Mouse (Mus musculus): ENCODE data around the gene Adgrl3. TPM values are rescaled to one million over a fixed set of nuclear protein-coding genes. Genes with fewer than 3 reads are reported as not detected.
A peak's percentile ranks its signal among the peaks of the same experiment; 100 is the strongest.

Gene Adgrl3
- total RNA-seq, 2 experiments from 2014 or later = 26.5 to 28.9 TPM

DNA sequence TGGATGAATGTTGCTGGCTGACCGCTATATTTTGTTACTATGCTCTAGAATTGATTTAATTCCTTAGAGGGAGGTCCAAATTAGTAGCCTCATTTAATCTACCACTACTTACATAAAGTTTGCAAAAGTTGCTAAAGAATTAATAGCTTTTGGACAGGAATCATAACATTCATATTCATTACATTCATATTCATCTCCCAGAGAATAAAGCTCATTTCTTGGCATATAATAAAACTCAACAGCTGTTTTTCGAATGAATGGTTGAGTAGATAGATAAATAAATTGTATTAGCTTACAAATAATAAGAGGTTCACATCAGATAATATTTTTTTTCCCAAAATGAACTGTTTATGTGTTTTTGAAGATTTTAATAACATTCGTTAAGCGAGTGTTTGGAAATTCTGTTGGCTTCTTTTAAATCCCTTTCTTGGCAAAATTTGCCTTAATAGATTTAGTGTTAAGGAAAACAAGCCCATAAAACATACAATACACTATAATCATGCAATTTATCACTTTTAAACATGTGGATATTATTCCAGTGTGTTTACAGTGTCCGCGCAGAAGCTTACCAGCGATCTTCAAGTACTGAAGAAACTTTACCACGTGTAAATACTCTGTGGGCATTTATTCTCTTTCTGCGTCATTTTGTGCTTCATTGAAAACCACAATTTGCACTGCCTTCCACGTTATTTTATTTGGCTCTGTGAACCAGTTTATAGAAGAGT, 350.4 kb downstream of the Adgrl3 start:
- no peak for DNase-seq (ENCODE audit: low spot score in 2 of 2)

DNA sequence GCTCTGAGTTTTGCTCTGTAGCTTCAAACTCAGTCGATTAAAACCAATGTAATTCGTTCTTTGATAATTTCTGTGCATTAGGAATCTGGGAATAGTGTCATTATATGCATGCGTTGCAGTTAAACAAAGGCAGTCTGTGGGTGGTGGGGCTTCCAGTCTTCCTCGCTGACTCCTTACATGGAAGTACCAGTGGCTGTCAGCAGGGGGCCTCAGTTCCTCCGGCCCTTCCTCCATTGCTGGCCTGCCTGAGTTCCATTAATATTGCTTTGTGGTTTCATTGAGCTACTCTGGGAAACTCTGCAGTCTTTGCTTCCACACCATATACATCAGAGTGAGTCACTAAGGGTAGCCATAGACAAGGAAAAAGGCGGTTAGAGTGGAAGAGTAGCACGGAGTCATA, 356.1 kb downstream of the Adgrl3 start:
- no peak for DNase-seq (ENCODE audit: low spot score in 2 of 2)

DNA sequence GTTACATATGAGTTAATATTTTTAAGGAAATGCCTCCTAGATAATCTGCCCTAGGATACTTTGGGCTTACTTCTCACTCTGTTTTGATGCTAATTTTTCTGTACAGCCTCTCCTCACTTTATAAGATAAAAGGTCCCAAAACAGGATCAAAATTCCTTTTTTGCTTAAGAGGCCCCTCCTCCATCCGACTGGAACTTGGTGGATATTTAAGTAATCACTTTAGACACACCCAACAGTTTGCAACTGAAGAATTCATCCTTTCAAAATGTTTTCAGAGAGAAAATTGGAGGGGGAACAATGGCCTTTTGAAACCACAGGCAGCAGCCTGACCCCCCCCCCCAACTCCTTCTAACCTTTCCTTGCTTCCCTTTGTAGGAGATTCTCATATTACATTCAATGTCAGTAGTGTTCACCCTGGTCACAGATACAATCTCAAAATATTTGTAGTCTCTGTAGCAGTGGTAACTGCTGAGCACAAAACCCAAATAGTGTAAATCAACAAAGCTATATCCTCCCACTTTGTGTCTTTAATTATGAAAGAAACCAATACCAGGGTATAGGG, 385.7 kb downstream of the Adgrl3 start:
- no peak for DNase-seq (ENCODE audit: low spot score in 2 of 2)

DNA sequence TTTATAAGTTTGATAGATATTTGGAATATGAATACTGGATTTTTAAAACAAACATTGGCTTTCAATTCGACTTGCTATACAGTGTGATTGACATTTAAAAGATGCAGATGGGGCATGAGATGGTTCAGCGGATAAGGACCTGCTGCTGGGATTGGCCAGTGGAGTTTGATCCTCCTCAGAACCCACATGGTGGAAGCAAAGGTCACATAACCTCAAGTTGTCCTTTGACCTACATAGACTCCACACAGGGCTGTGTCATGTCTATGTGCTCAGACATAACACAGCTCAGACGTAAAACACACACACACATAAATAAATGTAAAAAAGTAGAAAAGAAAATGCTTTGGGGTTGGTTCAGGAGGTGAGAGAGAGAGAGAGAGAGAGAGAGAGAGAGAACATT, 397.4 kb downstream of the Adgrl3 start:
- DNase-seq (ENCODE audit: low spot score in 2 of 2) = no peak

DNA sequence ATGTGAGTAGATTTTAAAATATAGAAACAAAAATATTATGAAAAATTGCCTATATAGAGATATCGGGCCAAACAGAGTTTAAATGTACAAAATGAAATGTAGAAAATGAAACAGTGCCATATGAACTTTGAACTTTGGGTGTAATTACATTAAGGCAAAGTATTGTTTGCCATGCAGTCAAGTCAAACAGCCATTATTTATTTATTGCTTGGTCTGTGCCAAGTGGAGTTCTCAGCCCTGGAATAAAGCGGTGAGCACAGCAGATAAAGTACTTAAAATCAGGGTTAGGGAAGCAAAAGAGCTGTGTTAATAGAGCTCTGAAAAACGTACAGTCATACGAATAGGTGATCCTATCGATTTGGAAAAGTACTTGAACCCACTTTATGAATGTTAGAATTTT, 407.5 kb downstream of the Adgrl3 start:
- DNase-seq (ENCODE audit: low spot score in 2 of 2) = no peak

DNA sequence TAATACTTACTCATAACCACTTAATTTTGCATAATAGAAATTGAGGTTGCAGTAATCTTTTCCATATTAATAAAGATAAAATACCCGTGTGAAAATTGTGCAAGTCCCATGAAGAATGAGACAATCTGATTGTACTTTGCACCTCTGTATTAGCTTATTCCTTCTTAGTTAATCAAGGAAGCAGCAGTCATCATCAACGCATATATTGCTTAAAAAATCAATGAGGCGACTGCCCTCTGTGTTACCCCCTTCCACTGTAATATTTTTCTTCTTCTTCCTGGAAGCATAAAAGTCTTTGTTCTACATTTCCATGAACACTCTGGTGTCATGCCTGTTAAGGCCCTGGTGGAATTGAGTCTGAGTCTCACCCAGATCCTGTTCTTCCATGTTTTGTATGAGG, 416.4 kb downstream of the Adgrl3 start:
- no peak for DNase-seq (ENCODE audit: low spot score in 2 of 2)

DNA sequence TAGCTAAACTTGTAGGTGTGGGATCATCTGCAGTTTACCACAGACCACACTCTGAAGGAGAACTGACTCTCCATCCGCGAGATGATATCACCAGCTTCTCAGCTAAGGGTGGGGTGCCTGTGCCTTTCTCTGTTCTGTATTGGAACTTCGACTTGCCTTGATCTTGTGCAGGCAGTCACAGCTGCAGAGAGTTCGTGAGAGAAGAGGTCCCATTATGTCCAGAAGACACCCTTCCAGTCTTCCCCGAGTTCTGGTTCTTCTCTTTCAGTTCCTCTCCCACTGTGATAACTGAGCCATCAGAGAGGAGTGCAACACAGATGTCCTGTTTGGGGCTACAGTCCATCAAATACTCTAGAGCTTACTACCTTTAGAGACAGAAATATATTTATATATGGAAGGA, 422.2 kb downstream of the Adgrl3 start:
- no peak for DNase-seq (ENCODE audit: low spot score in 2 of 2)

DNA sequence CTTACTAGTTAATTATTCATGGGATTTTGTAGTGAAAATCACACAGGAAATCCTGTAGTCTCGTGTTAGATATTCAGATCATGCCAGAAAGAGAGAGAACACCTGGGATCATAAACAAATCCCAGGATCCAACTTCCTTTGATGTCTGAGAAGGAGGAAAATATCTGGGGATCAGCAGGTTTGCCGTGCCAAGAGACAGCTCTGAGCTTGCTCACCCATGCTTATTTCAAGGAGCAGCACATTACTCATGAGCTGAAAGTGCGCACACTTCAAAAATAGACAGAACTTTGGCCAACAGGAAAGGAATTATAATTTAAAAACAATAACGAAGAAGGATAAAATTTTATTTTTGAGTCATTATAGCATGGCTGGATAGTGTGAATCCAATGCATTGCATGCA, 446.0 kb downstream of the Adgrl3 start:
- no peak for DNase-seq (ENCODE audit: low spot score in 2 of 2)

DNA sequence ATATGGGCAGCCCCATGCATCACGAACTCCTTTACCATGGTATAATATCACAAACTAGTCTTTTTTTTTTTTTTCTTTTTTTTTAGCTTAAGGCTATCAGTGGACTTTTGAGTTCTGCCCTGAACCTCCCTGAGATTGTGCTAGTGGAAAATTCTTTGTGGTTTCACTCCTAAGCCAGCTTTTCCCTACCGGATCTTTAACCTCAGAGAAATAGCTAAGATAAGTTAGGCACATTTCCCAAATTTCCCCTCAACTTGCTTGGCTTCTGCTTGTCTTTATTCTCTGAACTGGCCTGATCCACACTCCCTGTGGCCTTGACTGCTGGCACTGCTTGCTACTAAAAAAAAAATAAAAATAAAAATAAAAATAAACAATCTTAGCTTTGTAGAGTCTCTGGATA, 454.7 kb downstream of the Adgrl3 start:
- no peak for DNase-seq (ENCODE audit: low spot score in 2 of 2)

DNA sequence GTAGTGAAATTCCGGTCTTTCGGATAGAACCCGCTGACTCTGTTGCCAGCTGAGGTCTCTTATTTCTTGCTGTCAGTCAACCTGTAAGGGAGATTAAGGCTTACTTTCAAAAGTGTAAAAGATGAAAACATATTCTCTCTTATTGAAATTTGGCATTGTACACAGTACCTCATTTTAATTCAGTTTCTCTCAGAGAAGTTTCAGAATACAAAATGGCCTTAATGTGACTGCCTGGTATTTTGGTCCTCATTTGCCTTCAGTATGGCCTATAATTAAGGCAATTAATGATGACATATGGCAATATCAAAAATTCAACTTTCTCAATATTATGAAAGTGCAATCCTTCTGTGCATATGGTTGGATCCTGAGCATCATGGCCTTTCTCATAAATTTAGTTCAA, 455.5 kb downstream of the Adgrl3 start:
- DNase-seq (ENCODE audit: low spot score in 2 of 2) = no peak

DNA sequence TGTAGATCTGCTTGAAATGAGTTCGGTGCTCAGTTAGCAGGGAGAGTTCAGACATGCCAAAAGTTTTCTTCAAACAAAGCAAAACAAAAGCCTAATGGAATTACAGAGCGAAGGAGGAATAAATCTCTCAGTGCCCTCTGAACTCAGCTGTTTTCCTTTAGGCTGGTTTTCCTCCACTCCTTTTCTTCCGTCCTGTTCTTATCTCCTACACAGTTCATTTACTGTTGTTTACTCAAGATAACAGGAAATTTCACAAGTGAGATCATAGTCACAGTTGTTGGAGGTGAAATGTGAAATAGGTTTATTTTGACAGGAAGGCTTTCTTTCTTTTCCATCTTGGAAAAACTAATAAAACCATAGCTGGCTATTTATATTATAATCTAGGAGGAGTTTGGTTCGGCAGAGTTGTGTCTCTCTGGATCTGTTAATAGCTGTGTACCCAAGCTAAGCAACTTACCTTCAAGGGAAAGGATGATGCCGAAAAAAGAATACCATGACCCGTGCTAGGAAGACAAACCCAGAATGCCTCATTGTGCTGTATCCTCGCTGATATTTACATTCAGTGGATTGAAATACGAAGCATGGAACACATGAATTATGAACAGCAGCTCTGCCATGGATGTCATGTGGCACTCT, 456.2 kb downstream of the Adgrl3 start:
- no peak for DNase-seq (ENCODE audit: low spot score in 2 of 2)

DNA sequence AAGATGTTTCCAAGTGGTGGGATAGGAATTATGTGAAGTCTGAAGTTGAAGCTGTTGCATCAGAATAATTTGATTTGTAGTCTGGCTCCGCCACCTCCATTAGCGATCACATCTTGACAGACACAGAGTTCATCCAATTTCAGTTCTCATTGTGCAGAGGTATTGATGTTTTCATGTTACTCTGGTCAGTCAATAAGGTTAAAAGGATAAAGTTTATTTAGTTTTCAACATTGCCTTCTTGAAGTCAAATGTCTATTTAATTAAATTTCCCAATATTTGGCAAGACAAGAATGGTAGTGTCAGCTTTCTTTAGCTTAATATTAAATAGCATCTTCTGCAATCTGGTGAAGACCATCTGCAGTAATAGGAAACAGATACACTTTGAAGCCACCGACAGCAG, 461.0 kb downstream of the Adgrl3 start:
- no peak for DNase-seq (ENCODE audit: low spot score in 2 of 2)

DNA sequence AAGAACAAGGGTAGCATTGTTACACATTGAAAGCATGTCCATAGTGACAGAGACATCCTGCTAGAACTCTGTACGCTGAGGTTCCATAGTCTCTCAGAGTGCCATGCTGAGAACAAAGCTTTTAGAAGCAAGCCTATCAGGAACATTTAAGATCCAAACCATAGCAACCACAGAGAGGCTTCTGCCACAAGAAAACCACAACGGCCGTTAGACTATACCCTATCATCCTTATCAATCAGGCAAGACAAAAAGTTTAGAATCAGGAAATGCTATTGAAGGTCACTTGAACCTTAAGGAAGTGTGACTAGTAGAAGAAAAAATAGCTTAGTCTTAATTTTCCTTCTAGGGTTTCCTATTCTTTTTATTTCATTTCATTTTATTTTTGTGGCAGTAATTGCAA, 464.0 kb downstream of the Adgrl3 start:
- no peak for DNase-seq (ENCODE audit: low spot score in 2 of 2)

DNA sequence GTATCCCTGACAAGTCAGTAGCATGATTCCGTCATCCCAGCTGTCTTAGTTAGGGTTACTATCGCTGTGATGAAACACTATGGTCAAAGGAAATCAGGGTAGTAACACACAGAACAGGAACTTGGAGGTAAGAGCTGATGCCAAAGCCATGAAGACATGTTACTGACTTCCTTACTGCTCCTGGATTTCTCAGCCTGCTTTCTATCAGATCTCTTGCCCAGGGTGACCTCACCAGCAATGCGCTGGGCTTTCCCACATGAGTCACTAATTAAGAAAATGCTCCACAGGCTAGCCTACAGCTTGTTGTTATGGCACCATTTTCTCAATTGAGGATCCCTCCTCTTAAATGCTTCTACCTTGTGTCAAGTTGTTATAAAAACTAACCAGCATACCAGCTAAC, 481.1 kb downstream of the Adgrl3 start:
- DNase-seq (ENCODE audit: low spot score in 2 of 2) = no peak

DNA sequence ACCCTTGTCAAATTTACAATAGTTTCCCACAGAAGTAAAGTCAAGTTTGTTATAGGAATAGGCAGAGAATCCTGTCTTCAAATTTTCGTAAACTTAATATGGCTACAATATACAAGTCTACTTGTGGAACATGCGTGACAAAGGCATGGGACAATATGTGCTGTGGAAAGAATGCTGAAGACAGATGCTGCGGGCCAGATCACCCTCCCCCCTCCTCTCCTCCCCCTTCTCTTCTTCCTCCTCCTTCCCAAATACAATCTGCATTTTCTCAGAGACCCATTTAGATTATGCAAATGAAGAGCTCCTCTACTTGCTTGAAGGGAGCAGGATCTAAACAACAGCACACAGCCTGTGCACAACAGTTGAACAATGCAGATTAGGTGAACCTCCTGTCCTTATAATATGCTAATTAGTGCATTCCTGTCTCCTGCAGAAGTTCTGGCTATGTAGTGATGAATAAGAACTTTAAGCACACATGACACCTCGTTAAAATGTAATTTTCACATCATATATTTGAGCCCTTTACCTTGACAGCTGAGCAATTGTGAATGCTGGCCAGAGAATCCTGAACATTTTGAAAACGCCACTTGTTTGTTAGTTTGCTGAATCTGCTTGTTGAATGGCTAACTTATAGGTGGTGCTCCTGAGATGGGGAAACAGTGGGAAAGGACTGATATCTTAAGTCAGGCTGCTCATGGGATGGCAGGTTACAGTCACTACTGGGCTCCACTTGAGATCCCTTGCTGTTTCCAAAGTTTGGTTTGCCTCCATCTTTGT, 499.0 kb downstream of the Adgrl3 start:
- no peak for DNase-seq (ENCODE audit: low spot score in 2 of 2)

DNA sequence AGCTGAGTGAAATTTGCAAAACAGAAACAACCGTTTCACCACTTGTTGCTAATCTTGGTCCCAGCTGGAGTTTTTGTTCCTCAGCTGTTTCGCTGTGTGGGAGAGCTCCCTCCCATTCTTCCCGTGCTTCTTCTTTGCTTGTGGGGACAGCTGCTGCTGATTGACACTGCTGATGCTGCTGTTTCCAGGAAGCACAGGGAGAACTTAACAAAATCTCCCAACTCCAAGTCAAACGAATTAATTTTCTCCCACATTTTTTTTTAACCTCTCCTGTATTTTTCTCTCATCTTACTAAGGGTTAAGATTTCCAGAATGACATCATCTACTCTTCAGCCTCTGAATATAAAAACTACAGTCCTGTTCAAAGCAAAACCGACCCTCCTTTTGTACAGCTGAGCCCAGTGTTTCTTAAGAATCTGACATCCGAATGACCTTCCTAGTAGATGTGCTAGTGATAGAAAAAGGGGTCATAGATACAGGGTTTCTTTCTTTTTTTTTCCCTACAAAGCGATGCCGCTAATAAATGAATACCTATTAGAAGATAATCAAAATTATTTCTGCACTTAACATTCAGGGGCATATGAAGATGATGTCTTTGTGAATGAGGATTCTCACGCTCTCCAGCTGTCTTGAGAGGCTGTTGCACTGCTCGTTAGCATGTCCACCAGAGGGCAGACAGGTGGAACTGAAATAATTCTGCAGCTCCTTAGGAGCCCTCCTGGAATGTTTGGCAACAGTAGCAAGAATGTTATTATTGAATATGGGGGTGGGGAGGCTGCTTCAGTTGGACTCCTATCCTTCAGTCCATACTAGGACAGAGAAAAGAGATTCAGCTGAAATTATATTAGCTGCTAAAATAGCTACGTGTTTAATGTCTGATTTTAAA, 499.8 kb downstream of the Adgrl3 start:
- DNase-seq (ENCODE audit: low spot score in 2 of 2) = peak in 1 of 2 experiments; percentile 52

DNA sequence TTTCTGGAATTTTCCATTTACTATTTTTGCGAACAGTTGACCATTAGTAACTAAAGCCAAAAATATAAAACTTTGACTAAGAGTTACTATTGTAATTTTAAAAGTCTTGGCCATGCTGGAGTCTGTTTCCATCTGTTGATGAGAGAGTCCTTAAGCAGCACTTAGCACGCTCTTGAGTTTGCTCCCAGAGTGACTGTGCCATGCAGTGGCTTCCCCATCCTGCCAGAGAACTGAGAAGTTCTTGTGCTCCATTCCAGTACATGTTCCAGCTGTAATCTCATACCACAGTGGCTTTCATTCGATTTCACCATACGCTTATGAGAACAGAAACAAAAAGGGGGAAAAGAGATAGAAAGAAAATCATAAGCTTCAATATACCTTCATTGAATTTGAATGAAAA, 502.8 kb downstream of the Adgrl3 start:
- no peak for DNase-seq (ENCODE audit: low spot score in 2 of 2)

DNA sequence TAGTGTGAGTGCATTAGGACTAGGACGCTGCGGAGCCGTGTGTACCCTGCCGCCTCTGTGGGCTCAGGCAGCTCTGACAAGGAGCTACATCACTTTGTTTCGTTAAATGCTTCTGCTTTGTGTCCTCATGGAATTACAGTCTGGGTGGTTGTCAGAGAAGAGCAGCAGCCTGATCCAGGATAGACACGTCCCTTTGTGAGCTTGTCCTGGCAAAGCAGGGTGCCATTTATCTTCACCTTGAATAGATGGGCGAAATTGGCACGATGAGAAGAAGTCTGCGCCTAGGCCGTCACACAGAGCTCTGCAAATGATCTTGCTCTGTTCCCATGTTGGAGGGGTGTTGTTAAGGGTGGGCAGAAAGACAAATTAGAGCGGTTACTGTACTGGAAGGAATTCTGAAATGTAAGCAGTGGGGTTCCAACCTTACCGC, 504.6 kb downstream of the Adgrl3 start:
- DNase-seq (ENCODE audit: low spot score in 2 of 2) = no peak

DNA sequence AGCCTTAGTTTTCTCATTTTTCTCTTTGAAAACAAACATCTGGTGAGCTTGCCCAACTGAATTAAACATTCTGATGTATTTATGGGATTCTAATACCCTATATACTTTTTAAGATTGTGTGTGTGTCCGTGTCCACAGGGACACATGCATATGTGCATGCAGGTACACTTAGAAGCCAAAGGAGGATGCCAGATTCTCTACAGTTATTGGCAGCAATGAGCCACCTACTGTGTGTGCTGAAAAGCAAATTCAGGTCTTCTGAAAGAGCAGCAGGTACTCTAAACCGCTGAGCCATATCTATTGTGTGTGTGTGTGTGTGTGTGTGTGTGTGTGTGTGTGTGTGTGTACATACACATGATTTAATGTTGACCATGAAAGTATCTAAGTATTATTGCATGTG, 505.4 kb downstream of the Adgrl3 start:
- no peak for DNase-seq (ENCODE audit: low spot score in 2 of 2)

DNA sequence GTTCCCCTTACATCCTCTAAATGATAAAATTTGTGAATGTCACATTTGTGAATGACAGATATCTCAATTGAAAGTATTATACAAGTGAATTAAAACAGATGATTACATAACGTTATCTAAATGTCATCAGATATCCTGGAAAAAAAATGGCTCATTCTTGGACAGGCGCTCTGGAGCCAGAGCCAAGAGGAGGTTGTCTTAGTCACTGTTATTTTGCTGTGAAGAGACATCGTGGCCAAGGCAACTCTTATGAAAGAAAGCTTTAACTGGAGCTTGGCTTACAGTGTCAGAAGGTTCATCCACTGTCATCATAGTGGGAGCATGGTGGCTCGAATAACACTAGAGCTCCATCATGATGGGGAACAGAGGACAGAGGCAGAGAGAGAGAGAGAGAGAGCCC, 511.7 kb downstream of the Adgrl3 start:
- DNase-seq (ENCODE audit: low spot score in 2 of 2) = no peak

DNA sequence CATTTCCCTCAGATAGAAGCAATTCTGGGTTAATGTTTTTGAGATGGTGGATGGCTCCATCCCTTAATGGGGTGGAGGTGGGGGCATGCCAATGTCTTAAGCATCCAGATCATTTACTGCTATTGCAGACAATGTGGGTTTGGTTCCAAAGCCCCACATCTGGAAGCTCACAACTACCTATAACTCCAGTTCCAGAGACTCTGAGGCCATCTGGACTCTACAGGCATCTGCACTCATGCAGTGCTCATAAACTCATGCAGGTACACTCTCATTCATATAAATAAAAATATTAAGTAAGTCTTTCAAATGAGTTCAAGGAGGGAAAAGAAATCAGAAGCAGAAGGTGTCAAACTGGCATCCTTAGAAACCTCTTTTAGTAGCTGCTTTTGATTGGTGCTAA, 530.3 kb downstream of the Adgrl3 start:
- DNase-seq (ENCODE audit: low spot score in 2 of 2) = no peak

Measured in gastrocnemius, postnatal 4 days (tissue).